Mouse (Mus musculus): ENCODE results near the gene Hbq1a. TPM values are rescaled to one million over a fixed set of nuclear protein-coding genes. Genes with fewer than 3 reads are reported as not detected.

Gene Hbq1a
- total RNA-seq, 2 experiments from 2014 or later = 1.5 TPM; not detected in 1

GRCm38 (mm10) chr11:32320507-32321195 lies 20.8 kb downstream of the Hbq1a start:
- DNase-seq (ENCODE audit: low spot score in 2 of 2) = no peak

DNA sequence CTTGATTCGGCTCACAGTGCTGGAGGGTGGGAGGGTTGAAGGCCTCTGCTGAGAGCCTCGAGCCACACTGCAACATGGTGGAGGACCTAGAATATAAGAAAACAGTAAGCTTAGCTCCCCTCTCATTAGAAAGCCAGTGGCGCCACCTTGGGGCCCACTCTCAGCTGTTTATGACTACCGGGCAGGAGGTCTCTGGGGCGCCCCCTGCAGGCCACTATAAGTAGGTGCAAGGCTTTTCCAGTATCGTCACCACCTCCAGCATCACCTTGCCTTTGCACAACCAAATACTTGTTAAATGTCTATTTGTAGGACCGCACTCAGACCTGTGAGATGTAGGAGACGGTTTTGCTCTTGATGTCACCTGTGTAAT lies 21.3 kb downstream of the Hbq1a start:
- peak; percentile 34 to 48 for DNase-seq (ENCODE audit: low spot score in 2 of 2)

DNA sequence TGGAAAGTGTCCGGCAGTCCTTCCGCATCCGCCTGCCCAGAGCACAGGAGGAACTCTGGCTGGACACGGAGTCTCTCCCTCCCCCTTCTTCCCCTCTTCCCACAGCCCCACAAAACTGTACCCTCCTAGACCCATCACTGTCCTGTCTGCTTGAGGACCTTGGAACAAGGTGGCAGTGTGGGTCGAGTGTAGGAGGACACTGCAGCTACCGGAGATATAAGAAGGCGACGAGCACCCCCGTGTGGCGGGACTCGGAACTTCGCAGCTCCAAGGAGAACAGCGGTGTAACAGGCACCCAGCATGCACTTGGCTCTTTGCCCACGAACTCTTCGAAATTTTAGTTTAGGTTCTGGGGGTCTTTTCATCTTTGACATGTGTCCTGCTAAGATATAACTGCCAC lies 24.7 kb downstream of the Hbq1a start:
- peak; percentile 71 to 72 for DNase-seq (ENCODE audit: low spot score in 2 of 2)

DNA sequence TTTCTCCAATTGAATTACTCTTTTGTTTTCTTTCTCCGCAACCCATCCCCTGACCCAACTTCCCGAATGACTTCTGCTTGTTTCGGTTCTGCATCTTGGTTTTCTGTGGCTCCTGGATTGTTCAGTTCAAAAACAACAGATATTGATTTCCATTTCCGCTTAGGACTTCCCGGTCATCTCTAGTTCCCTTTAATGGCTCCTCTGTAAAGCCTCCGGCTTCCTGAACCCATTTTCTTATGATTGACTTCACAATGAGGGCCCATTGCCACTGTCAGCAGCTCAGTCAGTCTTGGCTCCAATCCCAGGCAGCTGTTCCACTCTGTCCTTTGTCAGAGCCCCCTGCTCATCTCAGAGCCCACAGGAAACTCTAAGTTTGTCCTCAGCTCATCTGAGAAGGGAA lies 31.2 kb downstream of the Hbq1a start:
- DNase-seq (ENCODE audit: low spot score in 2 of 2) = no peak

- no peak for DNase-seq (ENCODE audit: low spot score in 2 of 2)
These were observed 32.0 kb downstream of the Hbq1a start for GRCm38 (mm10) chr11:32331861-32332260.

- DNase-seq (ENCODE audit: low spot score in 2 of 2) = no peak
These were observed 33.4 kb downstream of the Hbq1a start for GRCm38 (mm10) chr11:32333235-32333634.

- DNase-seq (ENCODE audit: low spot score in 2 of 2) = no peak
These were observed 36.6 kb downstream of the Hbq1a start for GRCm38 (mm10) chr11:32336435-32336907.

DNA sequence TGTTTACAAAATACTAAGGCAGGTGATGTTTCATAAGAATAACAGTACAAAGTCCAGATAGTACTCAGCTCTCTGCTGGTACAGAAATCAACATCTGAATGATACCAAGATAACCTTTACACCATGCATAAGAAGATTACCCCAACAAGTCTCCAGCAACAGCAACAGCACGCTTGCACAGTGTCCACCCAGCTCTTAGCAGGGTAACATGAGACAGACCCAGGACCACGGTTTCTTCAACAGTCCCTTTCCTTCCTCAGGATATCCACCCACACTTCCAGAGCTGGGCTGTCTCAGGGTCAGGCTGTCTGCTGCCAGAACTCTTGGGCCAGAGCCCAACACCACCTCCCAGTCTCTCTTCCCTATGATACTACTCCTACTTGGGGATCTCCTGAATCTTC lies 39.3 kb downstream of the Hbq1a start:
- DNase-seq (ENCODE audit: low spot score in 2 of 2) = no peak

GRCm38 (mm10) chr11:32340476-32341473 lies 40.9 kb downstream of the Hbq1a start:
- DNase-seq (ENCODE audit: low spot score in 2 of 2) = no peak

DNA sequence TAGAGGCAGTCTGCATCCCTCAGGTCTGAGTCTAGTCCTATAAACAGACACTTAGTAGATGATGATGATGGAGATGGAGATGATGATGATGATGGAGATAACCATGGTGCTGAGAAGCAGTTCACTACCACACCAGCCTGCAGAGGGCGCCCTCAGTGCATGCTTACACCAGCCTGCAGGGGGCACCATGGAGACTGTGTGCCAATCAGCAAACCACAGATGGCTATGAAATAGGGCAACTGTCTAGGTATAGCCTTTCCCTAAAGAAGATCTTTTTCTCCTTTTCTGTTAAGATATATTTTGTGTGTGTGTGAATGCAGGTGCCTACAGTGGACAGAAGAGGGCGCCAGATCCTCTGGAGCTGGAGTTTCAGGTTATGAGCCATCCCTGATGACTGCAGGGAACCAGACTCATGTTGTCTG lies 42.9 kb downstream of the Hbq1a start:
- DNase-seq (ENCODE audit: low spot score in 2 of 2) = no peak

GRCm38 (mm10) chr11:32343350-32343749 lies 43.5 kb downstream of the Hbq1a start:
- no peak for DNase-seq (ENCODE audit: low spot score in 2 of 2)

DNA sequence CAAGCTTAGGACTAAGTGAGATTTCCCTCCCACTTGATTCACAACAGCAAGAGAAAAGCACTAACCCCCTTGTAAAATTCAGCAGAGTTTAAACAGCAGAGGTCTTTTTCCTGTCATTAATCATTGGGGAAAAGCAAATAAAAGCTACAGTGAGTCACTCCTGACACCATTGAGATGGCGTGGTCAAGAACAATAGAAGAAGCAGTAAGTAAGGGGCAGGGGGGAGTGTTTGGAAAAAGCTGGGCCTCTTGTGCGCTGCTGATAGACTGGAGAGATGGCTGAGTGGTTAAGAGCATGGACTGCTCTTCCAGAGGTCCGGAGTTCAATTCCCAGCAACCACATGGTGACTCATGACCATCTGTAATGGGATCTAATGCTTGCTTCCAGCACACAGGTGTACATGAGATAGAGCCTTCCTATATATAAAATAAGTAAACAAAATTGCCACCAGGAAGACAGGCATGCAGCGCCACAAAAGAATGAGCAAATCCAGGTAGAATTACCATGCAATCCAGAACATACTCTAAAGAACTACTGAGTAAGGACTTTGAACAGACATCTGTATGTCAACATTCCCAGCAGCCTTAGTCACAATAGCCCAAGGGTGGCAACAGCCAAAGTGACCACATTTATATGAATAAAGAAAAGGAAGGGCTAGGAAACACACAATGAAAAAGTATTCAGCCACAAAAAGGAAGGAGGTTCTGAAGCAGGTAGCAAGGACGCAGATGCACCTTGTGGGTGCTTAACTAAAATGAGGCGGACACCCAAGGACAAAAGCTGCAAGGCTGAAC lies 45.8 kb downstream of the Hbq1a start:
- DNase-seq (ENCODE audit: low spot score in 2 of 2) = no peak

GRCm38 (mm10) chr11:32347264-32347606 lies 47.4 kb downstream of the Hbq1a start:
- no peak for DNase-seq (ENCODE audit: low spot score in 2 of 2)

DNA sequence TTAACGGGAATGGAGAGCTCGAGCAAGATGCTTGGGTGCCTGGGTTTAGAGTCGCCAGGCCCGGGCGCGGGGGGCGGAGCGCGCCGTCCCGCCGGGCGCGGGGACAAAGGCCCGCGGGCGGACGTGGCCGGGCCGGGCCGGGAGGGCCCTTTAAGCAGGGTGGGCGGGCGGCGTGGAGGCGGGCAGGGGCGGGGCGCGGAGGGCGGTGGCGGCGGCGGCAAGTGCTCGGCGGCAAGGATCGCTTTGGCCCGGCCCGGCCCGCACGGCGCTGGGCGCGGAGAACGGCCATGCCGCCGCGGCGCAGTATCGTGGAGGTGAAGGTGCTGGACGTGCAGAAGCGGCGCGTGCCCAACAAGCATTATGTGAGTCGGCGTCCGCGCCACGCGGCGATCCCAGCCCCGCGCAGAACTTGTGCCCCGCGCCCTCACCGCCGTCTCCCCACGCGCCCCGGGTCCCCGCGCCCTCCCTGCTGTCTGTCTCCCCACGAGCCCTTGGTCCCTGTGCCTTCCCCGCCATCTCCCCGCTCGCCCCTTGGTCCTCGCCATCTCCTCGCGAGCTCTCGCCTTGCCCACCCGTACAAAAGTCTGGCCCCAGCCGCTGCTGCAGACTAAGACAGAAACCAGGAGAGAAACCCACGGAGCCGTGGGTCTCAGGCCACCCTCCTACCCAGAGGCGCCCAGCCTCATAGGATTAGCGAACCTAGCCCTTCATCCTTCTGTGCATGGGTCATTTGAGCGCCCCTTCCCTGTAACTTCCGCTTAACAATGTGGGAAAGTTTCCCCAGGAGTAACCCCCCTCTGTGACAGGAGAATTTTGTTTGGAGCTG lies 48.0 kb downstream of the Hbq1a start, which contains the start of gene Sh3pxd2b:
Sh3pxd2b (plus strand) TSS at position 214 of the 826 bp plus-strand sequence.
- peak; percentile 33 to 51 for DNase-seq (ENCODE audit: low spot score in 2 of 2)

GRCm38 (mm10) chr11:32348433-32349283 lies 48.8 kb downstream of the Hbq1a start:
- DNase-seq (ENCODE audit: low spot score in 2 of 2) = no peak

DNA sequence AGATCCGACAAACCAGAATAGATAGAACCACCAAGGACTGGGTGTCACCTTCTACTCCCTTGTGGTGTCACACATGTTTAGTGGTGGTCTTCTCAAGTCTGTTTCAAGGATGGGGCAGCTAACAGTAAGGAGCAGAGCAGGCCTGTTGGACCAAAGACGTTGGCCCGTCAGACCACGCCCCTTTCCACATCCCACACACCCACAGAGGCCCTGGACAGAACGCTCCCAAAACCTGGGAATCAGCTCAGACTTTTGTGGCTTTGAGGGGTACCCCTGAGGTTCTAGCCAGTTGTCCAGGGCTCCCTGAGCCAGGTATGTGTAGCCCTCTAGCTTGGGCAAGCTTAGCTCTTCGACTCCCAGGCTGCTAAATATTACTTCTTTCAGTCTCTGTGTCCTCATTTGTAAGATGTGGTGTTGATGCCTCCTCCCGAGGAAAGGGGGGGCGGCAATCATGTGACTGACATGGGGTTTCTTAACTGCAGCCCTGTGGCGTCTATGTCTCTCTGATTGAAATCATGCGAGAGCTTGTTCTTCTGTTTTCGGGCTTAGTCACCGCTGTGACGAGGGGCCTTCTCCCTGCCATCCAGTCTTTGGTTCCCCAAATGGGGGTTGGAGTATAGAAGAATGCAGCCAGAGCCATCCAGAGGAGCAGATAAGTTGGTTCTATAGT lies 49.5 kb downstream of the Hbq1a start:
- no peak for DNase-seq (ENCODE audit: low spot score in 2 of 2)
